Mouse (Mus musculus) embryonic facial prominence, embryonic 12.5 days (tissue): ENCODE results near the gene Rps16. TPM values are rescaled to one million over a fixed set of nuclear protein-coding genes. Genes with fewer than 3 reads are reported as not detected.

Experiments
- ATAC-seq: fragments of 200-750 bp; cut with Nextera tagmentation; 2 replicates; pipeline ENCODE4 v1.8.0; 2017; ENCODE audit not compliant: insufficient number of reproducible peaks, insufficient read depth, low FRiP score, low TSS enrichment
- H3K27ac ChIP-seq: fragments of 300-500 bp; sonication (generic); 2 replicates; pipeline ENCODE4 v1.5.1; 2016; ENCODE audit warnings: mild to moderate bottlenecking
- H3K27me3 ChIP-seq: fragments of 300-500 bp; sonication (generic); 2 replicates; pipeline ENCODE4 v1.6.1; 2016; ENCODE audit warnings: mild to moderate bottlenecking, moderate library complexity
- H3K36me3 ChIP-seq: fragments of 300-500 bp; sonication (generic); 2 replicates; pipeline ENCODE4 v1.6.1; 2016; ENCODE audit warnings: mild to moderate bottlenecking
- H3K4me1 ChIP-seq: fragments of 300-500 bp; sonication (generic); 2 replicates; pipeline ENCODE4 v1.6.1; 2016
- H3K4me2 ChIP-seq: fragments of 300-500 bp; sonication (generic); replicated peaks from 2 replicates; pipeline ENCODE4 v1.6.1; 2016; ENCODE audit warnings: mild to moderate bottlenecking, moderate library complexity
- H3K4me3 ChIP-seq: fragments of 300-500 bp; sonication (generic); 2 replicates; pipeline ENCODE4 v1.5.1; 2016; ENCODE audit warnings: mild to moderate bottlenecking
- H3K9ac ChIP-seq: fragments of 300-500 bp; sonication (generic); 2 replicates; pipeline ENCODE4 v1.6.1; 2016; ENCODE audit warnings: mild to moderate bottlenecking, moderate library complexity
- H3K9me3 ChIP-seq: fragments of 300-500 bp; sonication (generic); 2 replicates; pipeline ENCODE4 v1.6.1; 2016; ENCODE audit warnings: mild to moderate bottlenecking, moderate library complexity
- WGBS: fragments of 180-500 bp; shearing (Covaris S2); methylation state at CpG from one replicate; pipeline ENCODE4 v1.1.7; 2016; 5-methylcytosine and 5-hydroxymethylcytosine counted together
- polyA plus RNA-seq: library from polyadenylated mRNA; unstranded; fragments of >200 nt; fragmentation: Nextera tagmentation; extraction: Ambion mirVana; gene quantifications from 2 replicates; pipeline ENCODE4 v1.2.1, GENCODE M21; 2016

Gene Rps16
- polyA plus RNA-seq, 1 experiment from 2014 or later: 836 TPM

- no peak overlapping the region for H3K27ac ChIP-seq
- peaks cover 33% of the 10 kb centered on the region for H3K36me3 ChIP-seq
- peaks cover 19% of the 10 kb centered on the region for H3K4me1 ChIP-seq
- H3K4me2 ChIP-seq: peak overlapping the region; percentile 73
- H3K27me3 ChIP-seq: no peaks in the 10 kb centered on the region
- H3K9me3 ChIP-seq: no peaks in the 10 kb centered on the region
- peak overlapping the region; percentile 97 for H3K9ac ChIP-seq
- no peak for ATAC-seq
- 39% methylated on average over 4 of the region's 4 CpGs for WGBS
- H3K4me3 ChIP-seq: peak overlapping the region; percentile 96
Measured at GRCm38 (mm10) chr7:28351676-28352191, 1.3 kb downstream of the Rps16 start.

GRCm38 (mm10) chr7:28353267-28353666 is 2.8 kb downstream of the Rps16 start:
- H3K36me3 ChIP-seq: peaks cover 33% of the 10 kb centered on the region
- H3K27me3 ChIP-seq: no peaks in the 10 kb centered on the region
- no peak overlapping the region for H3K9ac ChIP-seq
- no peak overlapping the region for H3K4me2 ChIP-seq
- WGBS: 97% methylated on average over 2 of the region's 2 CpGs
- H3K4me1 ChIP-seq: peaks cover 35% of the 10 kb centered on the region
- no peak overlapping the region for H3K4me3 ChIP-seq
- ATAC-seq: no peak
- H3K9me3 ChIP-seq: no peaks in the 10 kb centered on the region
- H3K27ac ChIP-seq: no peak overlapping the region

- Histone ChIP-seq H3K4me1 (peaks cover 38% of the 10 kb centered on the region), H3K36me3 (peaks cover 38% of the 10 kb centered on the region), H3K9me3 (no peaks in the 10 kb centered on the region), H3K4me2 (no peak overlapping the region), H3K4me3 (no peak overlapping the region), H3K27ac (no peak overlapping the region), H3K27me3 (no peaks in the 10 kb centered on the region), H3K9ac (no peak overlapping the region)
- WGBS: 88% methylated on average over 3 of the region's 3 CpGs
- ATAC-seq: no peak
Measured at GRCm38 (mm10) chr7:28354113-28354581, 3.7 kb downstream of the Rps16 start.

GRCm38 (mm10) chr7:28354596-28354995 is 4.1 kb downstream of the Rps16 start:
- WGBS: 90% methylated on average over 3 of the region's 3 CpGs
- Histone ChIP-seq H3K27me3 (no peaks in the 10 kb centered on the region), H3K9me3 (no peaks in the 10 kb centered on the region), H3K9ac (no peak overlapping the region), H3K36me3 (peaks cover 42% of the 10 kb centered on the region), H3K4me2 (no peak overlapping the region), H3K4me3 (no peak overlapping the region), H3K4me1 (peaks cover 35% of the 10 kb centered on the region), H3K27ac (no peak overlapping the region)
- ATAC-seq: no peak

- H3K27me3 ChIP-seq: no peaks in the 10 kb centered on the region
- ATAC-seq: no peak
- no peak overlapping the region for H3K4me2 ChIP-seq
- no peak overlapping the region for H3K27ac ChIP-seq
- no peak overlapping the region for H3K4me3 ChIP-seq
- H3K9ac ChIP-seq: no peak overlapping the region
- WGBS: 80% methylated on average over 3 of the region's 3 CpGs
- H3K4me1 ChIP-seq: peaks cover 30% of the 10 kb centered on the region
- peaks cover 49% of the 10 kb centered on the region for H3K36me3 ChIP-seq
- no peaks in the 10 kb centered on the region for H3K9me3 ChIP-seq
Measured at GRCm38 (mm10) chr7:28355221-28355620, 4.8 kb downstream of the Rps16 start.

GRCm38 (mm10) chr7:28356981-28357380 is 6.5 kb downstream of the Rps16 start:
- peaks cover 23% of the 10 kb centered on the region for H3K4me1 ChIP-seq
- no peak overlapping the region for H3K4me2 ChIP-seq
- peak overlapping the region; percentile 80 for H3K27ac ChIP-seq
- WGBS: 4% methylated on average over 5 of the region's 5 CpGs
- no peaks in the 10 kb centered on the region for H3K9me3 ChIP-seq
- no peak overlapping the region for H3K9ac ChIP-seq
- no peaks in the 10 kb centered on the region for H3K27me3 ChIP-seq
- peak; percentile 43; the same call in 1 of the 2 replicates for ATAC-seq
- H3K36me3 ChIP-seq: peaks cover 62% of the 10 kb centered on the region
- 0 out of 2 replicates have a peak overlapping the region, but pooled peaks have one; percentile 13 for H3K4me3 ChIP-seq

- Histone ChIP-seq H3K4me2 (no peak overlapping the region), H3K27ac (peak overlapping the region; percentile 80), H3K9ac (no peak overlapping the region), H3K4me3 (no peak overlapping the region), H3K36me3 (peaks cover 66% of the 10 kb centered on the region), H3K4me1 (peaks cover 20% of the 10 kb centered on the region), H3K9me3 (no peaks in the 10 kb centered on the region), H3K27me3 (no peaks in the 10 kb centered on the region)
- 8% methylated on average over 5 of the region's 5 CpGs for WGBS
- no peak for ATAC-seq
Measured at GRCm38 (mm10) chr7:28357984-28358383, 7.5 kb downstream of the Rps16 start.

GRCm38 (mm10) chr7:28358431-28358830 is 8.0 kb downstream of the Rps16 start:
- no peaks in the 10 kb centered on the region for H3K9me3 ChIP-seq
- no peak overlapping the region for H3K9ac ChIP-seq
- H3K27ac ChIP-seq: peak overlapping the region; percentile 80
- peaks cover 20% of the 10 kb centered on the region for H3K4me1 ChIP-seq
- peaks cover 64% of the 10 kb centered on the region for H3K36me3 ChIP-seq
- no peak overlapping the region for H3K4me2 ChIP-seq
- no peak for ATAC-seq
- H3K4me3 ChIP-seq: no peak overlapping the region
- 61% methylated on average over 7 of the region's 7 CpGs for WGBS
- no peaks in the 10 kb centered on the region for H3K27me3 ChIP-seq

- no peaks in the 10 kb centered on the region for H3K9me3 ChIP-seq
- peaks cover 65% of the 10 kb centered on the region for H3K36me3 ChIP-seq
Measured at GRCm38 (mm10) chr7:28359854-28360253, 9.4 kb downstream of the Rps16 start.

GRCm38 (mm10) chr7:28360291-28360690 is 9.8 kb downstream of the Rps16 start:
- Histone ChIP-seq H3K9me3 (no peaks in the 10 kb centered on the region), H3K4me1 (peaks cover 20% of the 10 kb centered on the region), H3K4me2 (no peak overlapping the region), H3K9ac (no peak overlapping the region), H3K27me3 (no peaks in the 10 kb centered on the region), H3K4me3 (no peak overlapping the region), H3K36me3 (peaks cover 66% of the 10 kb centered on the region), H3K27ac (no peak overlapping the region)
- ATAC-seq: no peak
- WGBS: 93% methylated on average over 6 of the region's 6 CpGs

More at GRCm38 (mm10) chr7:28359854-28360253, 9.4 kb downstream of the Rps16 start:
- H3K4me2 ChIP-seq: no peak overlapping the region
- H3K27me3 ChIP-seq: no peaks in the 10 kb centered on the region
- ATAC-seq: no peak
- H3K4me3 ChIP-seq: no peak overlapping the region
- H3K27ac ChIP-seq: no peak overlapping the region
- 94% methylated on average over 10 of the region's 10 CpGs for WGBS
- H3K9ac ChIP-seq: no peak overlapping the region
- peaks cover 20% of the 10 kb centered on the region for H3K4me1 ChIP-seq

- Histone ChIP-seq H3K27ac (no peak overlapping the region), H3K4me2 (no peak overlapping the region), H3K4me1 (peaks cover 18% of the 10 kb centered on the region), H3K9me3 (no peaks in the 10 kb centered on the region), H3K27me3 (no peaks in the 10 kb centered on the region), H3K36me3 (peaks cover 80% of the 10 kb centered on the region), H3K4me3 (no peak overlapping the region), H3K9ac (no peak overlapping the region)
- 95% methylated on average over 20 of the region's 20 CpGs for WGBS
- no peak for ATAC-seq
Measured at GRCm38 (mm10) chr7:28361647-28362341, 11.3 kb downstream of the Rps16 start.

- Histone ChIP-seq H3K4me1 (peaks cover 10% of the 10 kb centered on the region), H3K4me2 (no peak overlapping the region), H3K27ac (no peak overlapping the region), H3K4me3 (no peak overlapping the region), H3K9ac (no peak overlapping the region), H3K9me3 (no peaks in the 10 kb centered on the region), H3K36me3 (peaks cover 88% of the 10 kb centered on the region), H3K27me3 (no peaks in the 10 kb centered on the region)
- 89% methylated on average over 16 of the region's 16 CpGs for WGBS
- no peak for ATAC-seq
Measured at GRCm38 (mm10) chr7:28362441-28363060, 12.1 kb downstream of the Rps16 start.
